Mouse (Mus musculus): ENCODE results near the gene Acsm2. TPM values are rescaled to one million over a fixed set of nuclear protein-coding genes. Genes with fewer than 3 reads are reported as not detected.
"Not testable (repeated sequence)": the region's sequence is repeated elsewhere in the genome, so short reads cannot be mapped to it uniquely, and the experiment has no call there.

Acsm2 gene
- polyA plus RNA-seq, 1 experiment from 2014 or later: not detected

- Histone ChIP-seq H3K27ac (ENCODE audit: low read depth) (no peak overlapping the region), H3K9me3 (ENCODE audit: control insufficient read depth, low read length) (no peaks in the 10 kb centered on the region), H3K36me3 (ENCODE audit: control insufficient read depth, insufficient read depth, low read length) (no peaks in the 10 kb centered on the region), H3K4me2 (ENCODE audit: low read length) (no peak overlapping the region), H3K9ac (ENCODE audit: low read length) (no peak overlapping the region), H3K27me3 (replicated peaks; ENCODE audit: control insufficient read depth, insufficient read depth, low read length) (no peaks in the 10 kb centered on the region), H3K4me3 (ENCODE audit: low read depth, low read length) (no peak overlapping the region), H3K4me1 (replicated peaks; ENCODE audit: control insufficient read depth, insufficient read depth, low read length) (no peaks in the 10 kb centered on the region)
- ATAC-seq (replicated peaks; ENCODE audit: low FRiP score, low TSS enrichment, low read depth): no peak
- DNase-seq (ENCODE audit: low spot score): no peak
Observed at GRCm38 (mm10) chr7:119545572-119545971, 8.6 kb upstream of the Acsm2 start.

- 86% methylated on average over 3 of the region's 3 CpGs for whole genome bisulfite sequencing
- H3K4me3 ChIP-seq (ENCODE audit: low read depth, low read length): no peak overlapping the region
- no peaks in the 10 kb centered on the region for H3K27me3 ChIP-seq (replicated peaks; ENCODE audit: control insufficient read depth, insufficient read depth, low read length)
- ATAC-seq (replicated peaks; ENCODE audit: low FRiP score, low TSS enrichment, low read depth) (no peak), DNase-seq (ENCODE audit: low spot score) (no peak)
- H3K9ac ChIP-seq (ENCODE audit: low read length): no peak overlapping the region
- no peaks in the 10 kb centered on the region for H3K9me3 ChIP-seq (ENCODE audit: control insufficient read depth, low read length)
- no peaks in the 10 kb centered on the region for H3K36me3 ChIP-seq (ENCODE audit: control insufficient read depth, insufficient read depth, low read length)
- no peak overlapping the region for H3K27ac ChIP-seq (ENCODE audit: low read depth)
- no peaks in the 10 kb centered on the region for H3K4me1 ChIP-seq (replicated peaks; ENCODE audit: control insufficient read depth, insufficient read depth, low read length)
- H3K4me2 ChIP-seq (ENCODE audit: low read length): no peak overlapping the region
Observed at GRCm38 (mm10) chr7:119550471-119551222, 3.5 kb upstream of the Acsm2 start.

GRCm38 (mm10) chr7:119559789-119560451, 5.8 kb downstream of the Acsm2 start:
- DNase-seq (ENCODE audit: low spot score) (no peak), ATAC-seq (replicated peaks; ENCODE audit: low FRiP score, low TSS enrichment, low read depth) (no peak)
- WGBS: 74% methylated on average over 3 of the region's 3 CpGs
- H3K4me2 ChIP-seq (ENCODE audit: low read length): no peak overlapping the region
- no peak overlapping the region for H3K27ac ChIP-seq (ENCODE audit: low read depth)
- no peaks in the 10 kb centered on the region for H3K9me3 ChIP-seq (ENCODE audit: control insufficient read depth, low read length)
- no peak overlapping the region for H3K9ac ChIP-seq (ENCODE audit: low read length)
- H3K27me3 ChIP-seq (replicated peaks; ENCODE audit: control insufficient read depth, insufficient read depth, low read length): no peaks in the 10 kb centered on the region
- H3K4me3 ChIP-seq (ENCODE audit: low read depth, low read length): no peak overlapping the region
- no peaks in the 10 kb centered on the region for H3K4me1 ChIP-seq (replicated peaks; ENCODE audit: control insufficient read depth, insufficient read depth, low read length)
- no peaks in the 10 kb centered on the region for H3K36me3 ChIP-seq (ENCODE audit: control insufficient read depth, insufficient read depth, low read length)

GRCm38 (mm10) chr7:119560452-119560835, 6.3 kb downstream of the Acsm2 start:
- H3K4me2 ChIP-seq (ENCODE audit: low read length): no peak overlapping the region
- DNase-seq (ENCODE audit: low spot score): no peak
- no peaks in the 10 kb centered on the region for H3K4me1 ChIP-seq (replicated peaks; ENCODE audit: control insufficient read depth, insufficient read depth, low read length)
- no peak overlapping the region for H3K9ac ChIP-seq (ENCODE audit: low read length)
- H3K27ac ChIP-seq (ENCODE audit: low read depth): no peak overlapping the region
- no peak overlapping the region for H3K4me3 ChIP-seq (ENCODE audit: low read depth, low read length)
- H3K27me3 ChIP-seq (replicated peaks; ENCODE audit: control insufficient read depth, insufficient read depth, low read length): no peaks in the 10 kb centered on the region
- WGBS: 80% methylated on average over 3 of the region's 3 CpGs
- no peaks in the 10 kb centered on the region for H3K9me3 ChIP-seq (ENCODE audit: control insufficient read depth, low read length)
- no peak for ATAC-seq (replicated peaks; ENCODE audit: low FRiP score, low TSS enrichment, low read depth)
- H3K36me3 ChIP-seq (ENCODE audit: control insufficient read depth, insufficient read depth, low read length): no peaks in the 10 kb centered on the region

- 46% methylated on average over 4 of the region's 4 CpGs for whole genome bisulfite sequencing
- no peak for DNase-seq (ENCODE audit: low spot score)
- Histone ChIP-seq H3K27ac (ENCODE audit: low read depth) (no peak overlapping the region), H3K9me3 (ENCODE audit: control insufficient read depth, low read length) (no peaks in the 10 kb centered on the region), H3K4me1 (replicated peaks; ENCODE audit: control insufficient read depth, insufficient read depth, low read length) (no peaks in the 10 kb centered on the region), H3K4me2 (ENCODE audit: low read length) (no peak overlapping the region), H3K27me3 (replicated peaks; ENCODE audit: control insufficient read depth, insufficient read depth, low read length) (no peaks in the 10 kb centered on the region), H3K4me3 (ENCODE audit: low read depth, low read length) (no peak overlapping the region), H3K36me3 (ENCODE audit: control insufficient read depth, insufficient read depth, low read length) (no peaks in the 10 kb centered on the region), H3K9ac (ENCODE audit: low read length) (no peak overlapping the region)
- ATAC-seq (replicated peaks; ENCODE audit: low FRiP score, low TSS enrichment, low read depth): no peak
Observed at GRCm38 (mm10) chr7:119561441-119561840, 7.3 kb downstream of the Acsm2 start.

- DNase-seq (ENCODE audit: low spot score); H3K27me3 ChIP-seq (replicated peaks; ENCODE audit: control insufficient read depth, insufficient read depth, low read length); ATAC-seq (replicated peaks; ENCODE audit: low FRiP score, low TSS enrichment, low read depth); H3K9ac ChIP-seq (ENCODE audit: low read length); H3K36me3 ChIP-seq (ENCODE audit: control insufficient read depth, insufficient read depth, low read length); H3K4me2 ChIP-seq (ENCODE audit: low read length); H3K4me3 ChIP-seq (ENCODE audit: low read depth, low read length); H3K9me3 ChIP-seq (ENCODE audit: control insufficient read depth, low read length); H3K27ac ChIP-seq (ENCODE audit: low read depth); H3K4me1 ChIP-seq (replicated peaks; ENCODE audit: control insufficient read depth, insufficient read depth, low read length): not testable (repeated sequence)
- 92% methylated on average over 2 of the region's 2 CpGs for WGBS
Observed at GRCm38 (mm10) chr7:119562476-119562875, 8.3 kb downstream of the Acsm2 start.

- Histone ChIP-seq H3K9ac (ENCODE audit: low read length) (no peak overlapping the region), H3K4me2 (ENCODE audit: low read length) (no peak overlapping the region), H3K4me1 (replicated peaks; ENCODE audit: control insufficient read depth, insufficient read depth, low read length) (no peaks in the 10 kb centered on the region), H3K4me3 (ENCODE audit: low read depth, low read length) (no peak overlapping the region), H3K27ac (ENCODE audit: low read depth) (no peak overlapping the region), H3K27me3 (replicated peaks; ENCODE audit: control insufficient read depth, insufficient read depth, low read length) (no peaks in the 10 kb centered on the region), H3K36me3 (ENCODE audit: control insufficient read depth, insufficient read depth, low read length) (no peaks in the 10 kb centered on the region), H3K9me3 (ENCODE audit: control insufficient read depth, low read length) (no peaks in the 10 kb centered on the region)
- no peak for DNase-seq (ENCODE audit: low spot score)
- ATAC-seq (replicated peaks; ENCODE audit: low FRiP score, low TSS enrichment, low read depth): no peak
- WGBS: 54% methylated on average over 3 of the region's 3 CpGs
Observed at GRCm38 (mm10) chr7:119594530-119595107, 40.5 kb downstream of the Acsm2 start.

- no peak overlapping the region for H3K9ac ChIP-seq (ENCODE audit: low read length)
- H3K4me2 ChIP-seq (ENCODE audit: low read length): no peak overlapping the region
- no peak overlapping the region for H3K27ac ChIP-seq (ENCODE audit: low read depth)
- H3K9me3 ChIP-seq (ENCODE audit: control insufficient read depth, low read length): no peaks in the 10 kb centered on the region
- no peaks in the 10 kb centered on the region for H3K36me3 ChIP-seq (ENCODE audit: control insufficient read depth, insufficient read depth, low read length)
- no peaks in the 10 kb centered on the region for H3K27me3 ChIP-seq (replicated peaks; ENCODE audit: control insufficient read depth, insufficient read depth, low read length)
- H3K4me3 ChIP-seq (ENCODE audit: low read depth, low read length): no peak overlapping the region
- no peaks in the 10 kb centered on the region for H3K4me1 ChIP-seq (replicated peaks; ENCODE audit: control insufficient read depth, insufficient read depth, low read length)
- no peak for DNase-seq (ENCODE audit: low spot score)
- WGBS: 13% methylated on average over 1 of the region's 1 CpGs
- ATAC-seq (replicated peaks; ENCODE audit: low FRiP score, low TSS enrichment, low read depth): no peak
Observed at GRCm38 (mm10) chr7:119595306-119595705, 41.2 kb downstream of the Acsm2 start.

All from intestine, embryonic 14.5 days (tissue).